Mouse (Mus musculus): Measurements from ENCODE around the gene Slco2a1. TPM values are rescaled to one million over a fixed set of nuclear protein-coding genes. Genes with fewer than 3 reads are reported as not detected.

Gene Slco2a1
- total RNA-seq, 2 experiments from 2014 or later = 4.2 to 7.0 TPM

GRCm38 (mm10) chr9:103116941-103117340 lies 128.4 kb downstream of the Slco2a1 start:
- DNase-seq (ENCODE audit: low spot score in 2 of 2) = no peak

DNA sequence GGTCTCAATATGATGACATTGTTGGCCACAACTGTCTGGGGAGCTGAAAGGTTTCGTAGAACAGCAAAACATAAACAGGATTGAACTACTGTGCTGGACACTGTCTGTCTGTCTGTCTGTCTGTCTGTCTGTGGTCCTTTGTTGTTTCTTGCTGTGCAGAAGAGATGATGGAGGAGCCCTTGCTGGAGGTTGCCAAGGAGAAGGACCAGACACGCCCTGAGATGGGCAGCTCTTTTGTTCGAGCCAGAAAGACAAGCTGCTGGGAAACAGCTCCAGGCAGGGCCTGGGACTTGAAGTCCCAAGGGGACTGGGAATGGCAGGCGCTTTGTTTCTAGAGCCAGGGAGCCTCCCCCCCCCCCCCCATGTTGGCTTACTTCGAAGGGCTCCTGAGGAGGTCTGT lies 129.0 kb downstream of the Slco2a1 start:
- no peak for DNase-seq (ENCODE audit: low spot score in 2 of 2)

DNA sequence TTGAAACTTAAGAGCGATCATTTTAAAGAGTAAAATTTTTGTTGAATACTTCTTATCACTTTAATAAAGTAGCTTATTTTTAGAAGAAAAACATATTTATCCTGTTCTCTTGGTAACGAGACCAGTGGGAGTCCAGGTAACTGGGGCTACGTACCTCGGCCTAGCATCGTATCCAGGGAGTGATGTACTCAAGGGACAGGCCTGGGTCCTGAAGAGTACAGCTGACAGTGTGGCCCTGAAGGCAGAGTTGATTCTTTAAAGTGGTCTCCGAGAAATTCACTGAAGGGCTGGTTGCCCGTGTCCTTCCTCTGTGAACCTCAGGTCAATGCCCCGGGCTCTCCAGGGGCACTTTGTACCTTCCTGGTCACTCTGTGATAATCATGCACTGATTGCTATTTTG lies 129.4 kb downstream of the Slco2a1 start:
- DNase-seq (ENCODE audit: low spot score in 2 of 2) = no peak

GRCm38 (mm10) chr9:103118651-103119275 lies 130.3 kb downstream of the Slco2a1 start:
- no peak for DNase-seq (ENCODE audit: low spot score in 2 of 2)

- DNase-seq (ENCODE audit: low spot score in 2 of 2) = no peak
These were observed 131.3 kb downstream of the Slco2a1 start for GRCm38 (mm10) chr9:103119781-103120180.

GRCm38 (mm10) chr9:103120231-103120630 lies 131.7 kb downstream of the Slco2a1 start:
- no peak for DNase-seq (ENCODE audit: low spot score in 2 of 2)

- DNase-seq (ENCODE audit: low spot score in 2 of 2) = no peak
These were observed 133.0 kb downstream of the Slco2a1 start for GRCm38 (mm10) chr9:103121546-103121945.

GRCm38 (mm10) chr9:103124746-103125145 lies 136.2 kb downstream of the Slco2a1 start:
- no peak for DNase-seq (ENCODE audit: low spot score in 2 of 2)

GRCm38 (mm10) chr9:103133493-103134124 lies 145.1 kb downstream of the Slco2a1 start:
- DNase-seq (ENCODE audit: low spot score in 2 of 2) = no peak

GRCm38 (mm10) chr9:103134450-103135030 lies 146.0 kb downstream of the Slco2a1 start:
- DNase-seq (ENCODE audit: low spot score in 2 of 2) = no peak

DNA sequence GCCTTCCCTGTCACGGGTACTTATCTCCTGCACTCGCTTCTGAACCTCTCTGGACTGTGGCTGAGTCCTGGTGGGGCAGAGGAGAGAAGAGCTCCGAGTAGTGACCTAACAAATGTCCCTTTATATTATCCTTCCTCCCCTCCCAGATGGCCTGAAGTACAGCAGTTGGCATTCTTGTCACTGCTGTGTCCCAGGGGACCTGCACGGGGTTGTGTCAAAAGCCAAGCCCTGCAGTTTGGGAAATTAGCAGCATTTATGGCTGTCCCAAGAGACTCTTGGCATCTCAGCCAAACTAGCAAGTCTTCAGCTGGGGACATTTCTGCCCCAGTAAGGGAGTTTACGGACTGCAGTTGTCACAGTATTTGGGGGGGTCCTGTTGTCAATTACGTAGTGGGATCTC lies 151.0 kb downstream of the Slco2a1 start:
- DNase-seq (ENCODE audit: low spot score in 2 of 2) = no peak

GRCm38 (mm10) chr9:103140384-103140783 lies 151.9 kb downstream of the Slco2a1 start:
- DNase-seq (ENCODE audit: low spot score in 2 of 2) = no peak

DNA sequence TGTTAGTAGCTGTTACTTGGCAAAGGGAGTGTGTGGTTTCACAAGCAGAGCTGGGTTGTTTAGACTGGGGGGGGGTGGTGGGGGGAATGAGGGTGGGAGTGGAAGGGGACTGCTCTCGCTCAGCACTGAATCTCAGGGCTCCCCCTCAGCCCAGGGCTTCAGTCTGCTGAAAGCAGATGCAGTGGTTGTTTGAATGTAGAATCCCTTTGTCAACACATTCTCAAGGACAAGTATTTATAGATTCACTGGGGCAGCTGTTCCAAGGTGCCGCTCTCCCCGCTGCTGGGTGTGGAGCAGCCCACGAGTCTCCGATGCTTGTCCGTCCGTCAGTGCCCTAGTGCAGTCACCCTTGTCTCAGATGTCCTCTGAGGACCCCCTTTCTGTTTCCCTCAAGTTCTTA lies 152.8 kb downstream of the Slco2a1 start:
- no peak for DNase-seq (ENCODE audit: low spot score in 2 of 2)

DNA sequence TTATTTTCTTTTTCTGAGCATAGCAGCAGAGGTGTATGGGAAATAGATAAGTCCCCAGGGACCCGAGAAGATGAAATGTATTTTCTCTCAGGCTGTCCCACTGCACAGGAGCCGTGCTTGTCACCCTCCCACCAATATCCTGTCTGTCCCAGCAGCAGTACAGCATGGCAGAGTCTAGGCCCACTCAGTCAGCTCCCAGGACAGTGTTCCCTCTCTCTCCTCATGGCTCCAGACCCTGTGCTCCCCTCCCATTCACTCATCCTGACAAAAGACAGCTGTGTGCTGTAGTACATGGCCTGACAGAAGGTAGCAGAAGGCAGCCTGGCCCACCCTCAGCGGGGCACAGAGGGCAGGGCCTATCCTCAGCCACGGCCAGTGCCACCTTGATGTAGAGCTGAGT lies 155.4 kb downstream of the Slco2a1 start:
- no peak for DNase-seq (ENCODE audit: low spot score in 2 of 2)

DNA sequence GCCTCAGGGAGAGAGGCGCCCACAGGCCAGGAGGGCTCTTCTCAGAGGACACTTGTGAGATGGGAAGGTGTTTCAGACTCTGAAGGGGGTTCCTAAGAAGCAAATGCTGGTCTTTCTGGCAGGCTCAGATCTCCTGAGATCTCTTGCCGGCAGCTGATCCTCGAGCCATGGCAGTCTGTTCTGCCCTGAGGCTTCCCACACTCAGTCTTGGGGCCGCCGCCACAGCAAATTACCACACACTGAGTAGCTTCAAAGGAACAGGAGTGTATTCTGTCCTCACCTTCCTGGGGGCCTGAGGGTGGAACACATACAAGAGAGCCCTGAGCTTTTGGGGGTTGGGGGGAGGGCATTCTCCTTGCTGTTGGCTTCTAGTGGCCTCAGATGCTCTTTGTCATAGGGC lies 156.8 kb downstream of the Slco2a1 start:
- no peak for DNase-seq (ENCODE audit: low spot score in 2 of 2)

Other genes with a start within 250 kb of the Slco2a1 start
- 10 to 100 TPM; 36.2 to 38.6 TPM for gene Ryk, start 153.8 kb upstream of the Slco2a1 start, total RNA-seq (2021)
- 100 to 1,000 TPM; 536 to 566 TPM for gene Rab6b, start 123.1 kb downstream of the Slco2a1 start, total RNA-seq (2021)
- 10 to 100 TPM; 21.5 to 23.7 TPM for gene Srprb, start 213.4 kb downstream of the Slco2a1 start, total RNA-seq (2021)
- 1 to 10 TPM; 5.1 to 5.3 TPM for gene Gm20425, start 241.6 kb downstream of the Slco2a1 start, total RNA-seq (2021)
- gene Trf, start 241.7 kb downstream of the Slco2a1 start, total RNA-seq (2021) = 10 to 100 TPM; 13.8 to 19.9 TPM